Mouse (Mus musculus): Measurements from ENCODE around the gene Rab10. TPM values are rescaled to one million over a fixed set of nuclear protein-coding genes. Genes with fewer than 3 reads are reported as not detected.

Rab10 gene
- polyA plus RNA-seq, 1 experiment from 2014 or later: 79.8 TPM

DNA sequence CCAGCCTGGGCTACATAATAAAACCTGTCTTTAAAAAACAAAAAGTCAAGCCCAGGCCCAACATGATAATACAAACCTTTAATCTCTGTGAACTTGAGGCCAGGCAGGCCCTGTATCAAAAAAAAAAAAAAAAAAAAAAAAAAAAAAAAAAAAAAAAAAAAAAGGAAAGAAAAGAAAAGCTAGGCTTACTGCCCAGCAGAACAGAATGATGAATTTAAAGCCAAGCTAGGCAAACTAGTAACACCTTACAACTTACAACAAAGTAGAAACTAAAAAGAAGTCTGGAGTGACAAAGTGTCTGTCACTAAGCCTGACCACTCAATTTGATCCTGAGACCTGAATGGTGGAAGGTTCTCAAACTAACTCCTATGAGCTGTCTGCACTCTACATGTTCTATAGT lies 37.9 kb upstream of the Rab10 start:
- Histone ChIP-seq H3K36me3 (ENCODE audit: control insufficient read depth, insufficient read depth, low read length) (no peaks in the 10 kb centered on the region), H3K4me3 (ENCODE audit: control insufficient read depth in 1 of 2, insufficient read depth in 1 of 2, low read depth in 1 of 2, low read length in 2 of 2) (no peak overlapping the region), H3K9ac (ENCODE audit: low read length) (no peak overlapping the region), H3K27ac (replicated peaks in 1 of 2; ENCODE audit: control insufficient read depth in 1 of 2, insufficient read depth in 1 of 2, low read depth in 2 of 2, low read length in 2 of 2) (no peak overlapping the region), H3K4me1 (ENCODE audit: control insufficient read depth in 2 of 2, insufficient read depth in 2 of 2, low read length in 2 of 2) (no peaks in the 10 kb centered on the region), H3K27me3 (ENCODE audit: control insufficient read depth, insufficient read depth, low read length) (no peaks in the 10 kb centered on the region), H3K4me2 (ENCODE audit: low read length) (no peak overlapping the region), H3K9me3 (ENCODE audit: control insufficient read depth, low read length) (no peaks in the 10 kb centered on the region)
- ATAC-seq (ENCODE audit: insufficient number of reproducible peaks, insufficient read depth, low FRiP score, low read depth): no peak

DNA sequence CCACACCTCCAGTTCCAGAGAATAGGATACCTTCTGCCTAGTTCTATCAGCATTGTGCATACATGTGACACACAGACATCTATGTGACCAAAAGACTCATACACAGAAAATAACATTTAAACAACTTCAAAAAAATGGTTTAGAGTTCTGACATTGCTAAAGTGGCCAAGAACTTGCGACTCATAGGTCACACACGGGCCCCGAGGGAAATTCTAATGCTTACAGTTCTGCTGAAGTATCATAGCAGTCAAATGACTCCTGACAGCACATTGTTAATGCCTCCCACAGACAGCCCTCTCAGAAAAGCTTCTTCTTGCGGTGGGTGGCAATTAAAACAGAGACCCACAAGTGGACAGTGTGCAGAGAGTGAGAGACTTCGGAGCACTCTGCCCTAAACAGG lies 35.3 kb upstream of the Rab10 start:
- H3K4me3 ChIP-seq (ENCODE audit: control insufficient read depth in 1 of 2, insufficient read depth in 1 of 2, low read depth in 1 of 2, low read length in 2 of 2): no peak overlapping the region
- 0 out of 2 replicates have a peak, but pooled peaks cover 2% of the 10 kb centered on the region for H3K9me3 ChIP-seq (ENCODE audit: control insufficient read depth, low read length)
- no peak overlapping the region for H3K4me2 ChIP-seq (ENCODE audit: low read length)
- no peak for ATAC-seq (ENCODE audit: insufficient number of reproducible peaks, insufficient read depth, low FRiP score, low read depth)
- no peaks in the 10 kb centered on the region for H3K36me3 ChIP-seq (ENCODE audit: control insufficient read depth, insufficient read depth, low read length)
- WGBS: 71% methylated on average over 5 of the region's 5 CpGs
- no peaks in the 10 kb centered on the region for H3K27me3 ChIP-seq (ENCODE audit: control insufficient read depth, insufficient read depth, low read length)
- H3K9ac ChIP-seq (ENCODE audit: low read length): no peak overlapping the region
- no peak overlapping the region for H3K27ac ChIP-seq (replicated peaks in 1 of 2; ENCODE audit: control insufficient read depth in 1 of 2, insufficient read depth in 1 of 2, low read depth in 2 of 2, low read length in 2 of 2)
- no peaks in the 10 kb centered on the region for H3K4me1 ChIP-seq (ENCODE audit: control insufficient read depth in 2 of 2, insufficient read depth in 2 of 2, low read length in 2 of 2)

DNA sequence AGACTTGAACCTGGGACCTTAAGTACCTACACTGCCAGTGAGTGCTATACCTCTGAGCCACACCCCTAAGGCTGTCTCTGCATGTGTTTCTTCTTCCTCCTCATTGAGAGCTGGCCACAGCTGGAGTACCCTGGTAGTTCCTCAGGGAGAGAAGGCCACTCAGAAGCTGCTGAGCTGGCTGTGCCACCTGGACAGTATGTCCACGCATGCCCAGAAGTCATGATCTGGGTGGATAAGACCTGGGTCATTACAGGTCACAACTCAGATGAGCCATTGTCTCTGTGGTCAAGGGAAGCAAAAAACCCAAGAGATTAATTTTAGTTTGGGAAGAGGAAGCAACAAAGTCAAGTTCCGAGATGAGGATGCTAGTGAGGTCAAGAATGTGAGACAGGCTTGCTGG lies 34.4 kb upstream of the Rab10 start:
- 0 out of 2 replicates have a peak, but pooled peaks cover 2% of the 10 kb centered on the region for H3K9me3 ChIP-seq (ENCODE audit: control insufficient read depth, low read length)
- no peak for ATAC-seq (ENCODE audit: insufficient number of reproducible peaks, insufficient read depth, low FRiP score, low read depth)
- H3K36me3 ChIP-seq (ENCODE audit: control insufficient read depth, insufficient read depth, low read length): no peaks in the 10 kb centered on the region
- no peaks in the 10 kb centered on the region for H3K4me1 ChIP-seq (ENCODE audit: control insufficient read depth in 2 of 2, insufficient read depth in 2 of 2, low read length in 2 of 2)
- no peak overlapping the region for H3K27ac ChIP-seq (replicated peaks in 1 of 2; ENCODE audit: control insufficient read depth in 1 of 2, insufficient read depth in 1 of 2, low read depth in 2 of 2, low read length in 2 of 2)
- H3K4me2 ChIP-seq (ENCODE audit: low read length): no peak overlapping the region
- no peak overlapping the region for H3K9ac ChIP-seq (ENCODE audit: low read length)
- H3K4me3 ChIP-seq (ENCODE audit: control insufficient read depth in 1 of 2, insufficient read depth in 1 of 2, low read depth in 1 of 2, low read length in 2 of 2): no peak overlapping the region
- H3K27me3 ChIP-seq (ENCODE audit: control insufficient read depth, insufficient read depth, low read length): no peaks in the 10 kb centered on the region
- WGBS: 84% methylated on average over 2 of the region's 2 CpGs

DNA sequence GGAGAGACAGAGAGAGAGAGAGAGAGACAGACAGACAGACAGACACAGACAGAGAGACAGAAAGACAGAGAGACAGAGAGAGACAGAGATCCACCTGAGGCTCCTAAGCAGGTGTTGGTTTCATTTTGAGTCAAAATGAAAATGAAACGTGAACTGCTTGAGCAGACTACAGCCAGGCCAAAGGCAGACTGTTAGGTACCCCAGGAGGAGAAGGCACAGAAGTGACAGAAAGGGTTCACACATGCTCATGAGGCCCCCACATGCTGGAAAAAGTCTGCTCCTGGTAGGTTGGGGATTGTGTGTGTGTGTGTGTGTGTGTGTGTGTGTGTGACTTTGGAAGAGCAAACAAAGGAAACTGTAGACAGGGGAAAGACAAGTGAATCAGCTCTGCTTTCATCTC lies 29.2 kb upstream of the Rab10 start:
- WGBS: 64% methylated on average over 1 of the region's 1 CpGs
- no peak overlapping the region for H3K9ac ChIP-seq (ENCODE audit: low read length)
- H3K9me3 ChIP-seq (ENCODE audit: control insufficient read depth, low read length): 0 out of 2 replicates have a peak, but pooled peaks cover 2% of the 10 kb centered on the region
- no peaks in the 10 kb centered on the region for H3K27me3 ChIP-seq (ENCODE audit: control insufficient read depth, insufficient read depth, low read length)
- no peak overlapping the region for H3K4me2 ChIP-seq (ENCODE audit: low read length)
- H3K4me3 ChIP-seq (ENCODE audit: control insufficient read depth in 1 of 2, insufficient read depth in 1 of 2, low read depth in 1 of 2, low read length in 2 of 2): no peak overlapping the region
- ATAC-seq (ENCODE audit: insufficient number of reproducible peaks, insufficient read depth, low FRiP score, low read depth): no peak
- no peaks in the 10 kb centered on the region for H3K36me3 ChIP-seq (ENCODE audit: control insufficient read depth, insufficient read depth, low read length)
- no peak overlapping the region for H3K27ac ChIP-seq (replicated peaks in 1 of 2; ENCODE audit: control insufficient read depth in 1 of 2, insufficient read depth in 1 of 2, low read depth in 2 of 2, low read length in 2 of 2)
- H3K4me1 ChIP-seq (ENCODE audit: control insufficient read depth in 2 of 2, insufficient read depth in 2 of 2, low read length in 2 of 2): no peaks in the 10 kb centered on the region

DNA sequence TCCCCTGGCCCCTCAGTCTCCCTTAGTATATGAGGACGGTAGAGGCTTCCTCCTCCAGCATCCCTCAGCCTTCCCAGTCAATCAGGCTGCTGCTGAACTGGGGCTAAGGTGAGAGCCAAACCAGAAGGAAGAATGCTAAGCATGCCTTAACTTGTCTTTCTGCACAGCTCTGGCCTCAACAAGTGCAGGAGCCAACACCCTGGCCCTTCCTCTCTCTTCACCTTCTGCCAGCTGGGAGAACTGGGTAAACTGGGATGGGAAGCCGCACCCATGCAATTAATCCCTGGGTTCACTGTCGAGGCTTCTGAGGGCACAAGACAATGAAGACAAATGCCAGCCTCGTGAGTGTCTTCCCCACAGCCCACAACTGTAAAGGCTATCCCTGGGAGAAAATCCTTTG lies 19.9 kb upstream of the Rab10 start:
- Histone ChIP-seq H3K9me3 (ENCODE audit: control insufficient read depth, low read length) (no peaks in the 10 kb centered on the region), H3K27ac (replicated peaks in 1 of 2; ENCODE audit: control insufficient read depth in 1 of 2, insufficient read depth in 1 of 2, low read depth in 2 of 2, low read length in 2 of 2) (no peak overlapping the region), H3K4me3 (ENCODE audit: control insufficient read depth in 1 of 2, insufficient read depth in 1 of 2, low read depth in 1 of 2, low read length in 2 of 2) (no peak overlapping the region), H3K4me2 (ENCODE audit: low read length) (no peak overlapping the region), H3K9ac (ENCODE audit: low read length) (no peak overlapping the region), H3K4me1 (ENCODE audit: control insufficient read depth in 2 of 2, insufficient read depth in 2 of 2, low read length in 2 of 2) (no peaks in the 10 kb centered on the region), H3K36me3 (ENCODE audit: control insufficient read depth, insufficient read depth, low read length) (no peaks in the 10 kb centered on the region), H3K27me3 (ENCODE audit: control insufficient read depth, insufficient read depth, low read length) (no peaks in the 10 kb centered on the region)
- ATAC-seq (ENCODE audit: insufficient number of reproducible peaks, insufficient read depth, low FRiP score, low read depth): no peak
- 70% methylated on average over 4 of the region's 4 CpGs for WGBS

DNA sequence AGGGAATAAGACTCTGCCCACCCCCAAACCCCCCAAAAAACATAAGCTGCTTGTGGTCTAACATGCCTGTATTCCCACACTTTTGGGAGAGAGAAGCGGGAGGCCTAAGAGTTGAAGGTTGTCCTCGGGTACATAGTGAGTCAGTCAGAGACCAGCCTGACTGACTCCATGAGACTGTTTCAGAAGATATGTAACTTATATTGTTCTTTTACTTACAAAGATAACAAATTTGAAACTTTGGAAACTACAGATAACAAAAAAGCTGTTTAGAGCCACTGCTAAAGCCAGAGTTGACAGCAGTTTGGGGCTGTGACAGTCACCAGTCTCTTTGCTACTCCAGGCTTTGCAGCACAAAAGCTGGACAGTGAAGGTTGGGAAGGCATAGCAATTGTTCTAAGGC lies 15.5 kb upstream of the Rab10 start:
- H3K4me3 ChIP-seq (ENCODE audit: control insufficient read depth in 1 of 2, insufficient read depth in 1 of 2, low read depth in 1 of 2, low read length in 2 of 2): no peak overlapping the region
- ATAC-seq (ENCODE audit: insufficient number of reproducible peaks, insufficient read depth, low FRiP score, low read depth): no peak
- no peaks in the 10 kb centered on the region for H3K27me3 ChIP-seq (ENCODE audit: control insufficient read depth, insufficient read depth, low read length)
- H3K36me3 ChIP-seq (ENCODE audit: control insufficient read depth, insufficient read depth, low read length): no peaks in the 10 kb centered on the region
- no peak overlapping the region for H3K4me2 ChIP-seq (ENCODE audit: low read length)
- no peak overlapping the region for H3K9ac ChIP-seq (ENCODE audit: low read length)
- 74% methylated on average over 2 of the region's 2 CpGs for WGBS
- no peaks in the 10 kb centered on the region for H3K4me1 ChIP-seq (ENCODE audit: control insufficient read depth in 2 of 2, insufficient read depth in 2 of 2, low read length in 2 of 2)
- H3K27ac ChIP-seq (replicated peaks in 1 of 2; ENCODE audit: control insufficient read depth in 1 of 2, insufficient read depth in 1 of 2, low read depth in 2 of 2, low read length in 2 of 2): no peak overlapping the region
- no peaks in the 10 kb centered on the region for H3K9me3 ChIP-seq (ENCODE audit: control insufficient read depth, low read length)

DNA sequence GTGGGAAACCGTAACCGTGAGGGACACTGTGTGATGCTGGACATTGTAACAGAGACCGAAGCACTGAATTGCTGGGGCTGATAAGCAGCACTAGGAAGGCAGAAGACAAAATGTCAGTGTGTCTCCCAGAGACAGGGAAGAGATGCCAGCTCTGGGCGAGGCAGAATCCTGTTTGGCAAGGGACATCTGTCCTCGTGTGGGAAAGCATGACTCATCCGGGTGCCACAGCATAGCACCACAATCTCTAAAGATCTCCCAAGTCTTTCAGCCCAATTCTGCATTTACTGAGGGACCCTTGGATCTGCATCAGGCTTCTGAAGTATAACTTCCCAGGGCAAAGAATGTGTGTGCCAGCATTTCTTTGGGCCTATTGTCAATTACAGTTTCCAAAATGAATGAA lies 13.5 kb upstream of the Rab10 start:
- no peaks in the 10 kb centered on the region for H3K27me3 ChIP-seq (ENCODE audit: control insufficient read depth, insufficient read depth, low read length)
- H3K4me1 ChIP-seq (ENCODE audit: control insufficient read depth in 2 of 2, insufficient read depth in 2 of 2, low read length in 2 of 2): no peaks in the 10 kb centered on the region
- no peak overlapping the region for H3K4me3 ChIP-seq (ENCODE audit: control insufficient read depth in 1 of 2, insufficient read depth in 1 of 2, low read depth in 1 of 2, low read length in 2 of 2)
- H3K9ac ChIP-seq (ENCODE audit: low read length): no peak overlapping the region
- 51% methylated on average over 6 of the region's 6 CpGs for WGBS
- H3K36me3 ChIP-seq (ENCODE audit: control insufficient read depth, insufficient read depth, low read length): no peaks in the 10 kb centered on the region
- no peak overlapping the region for H3K27ac ChIP-seq (replicated peaks in 1 of 2; ENCODE audit: control insufficient read depth in 1 of 2, insufficient read depth in 1 of 2, low read depth in 2 of 2, low read length in 2 of 2)
- ATAC-seq (ENCODE audit: insufficient number of reproducible peaks, insufficient read depth, low FRiP score, low read depth): no peak
- no peak overlapping the region for H3K4me2 ChIP-seq (ENCODE audit: low read length)
- no peaks in the 10 kb centered on the region for H3K9me3 ChIP-seq (ENCODE audit: control insufficient read depth, low read length)

DNA sequence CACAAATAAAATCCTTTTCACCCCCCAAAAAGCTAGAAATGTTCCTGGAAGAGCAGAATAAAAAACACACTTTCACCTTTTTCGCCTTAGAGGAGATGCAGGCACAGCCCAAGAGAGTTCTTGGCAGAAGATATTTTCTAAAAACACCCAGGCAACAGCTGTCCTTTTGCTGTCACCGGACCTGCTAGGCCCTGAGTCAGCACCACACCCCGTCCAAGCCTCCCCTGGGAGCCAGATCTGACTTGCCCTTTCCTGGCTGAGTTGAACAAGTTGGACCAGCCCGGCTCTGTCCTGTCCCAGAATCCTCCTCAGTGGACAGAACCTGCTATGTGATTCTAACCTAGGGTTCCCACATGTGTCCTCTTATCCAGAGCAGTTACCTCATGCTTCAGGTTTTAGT lies 9.6 kb upstream of the Rab10 start:
- WGBS: 61% methylated on average over 4 of the region's 4 CpGs
- no peaks in the 10 kb centered on the region for H3K9me3 ChIP-seq (ENCODE audit: control insufficient read depth, low read length)

More for the DNA sequence above, 9.6 kb upstream of the Rab10 start:
- Histone ChIP-seq H3K4me1 (ENCODE audit: control insufficient read depth in 2 of 2, insufficient read depth in 2 of 2, low read length in 2 of 2) (no peaks in the 10 kb centered on the region), H3K36me3 (ENCODE audit: control insufficient read depth, insufficient read depth, low read length) (no peaks in the 10 kb centered on the region), H3K9ac (ENCODE audit: low read length) (no peak overlapping the region), H3K4me3 (ENCODE audit: control insufficient read depth in 1 of 2, insufficient read depth in 1 of 2, low read depth in 1 of 2, low read length in 2 of 2) (no peak overlapping the region), H3K27me3 (ENCODE audit: control insufficient read depth, insufficient read depth, low read length) (no peaks in the 10 kb centered on the region), H3K27ac (replicated peaks in 1 of 2; ENCODE audit: control insufficient read depth in 1 of 2, insufficient read depth in 1 of 2, low read depth in 2 of 2, low read length in 2 of 2) (no peak overlapping the region), H3K4me2 (ENCODE audit: low read length) (no peak overlapping the region)
- ATAC-seq (ENCODE audit: insufficient number of reproducible peaks, insufficient read depth, low FRiP score, low read depth): no peak

Measured in heart, embryonic 14.5 days (tissue).